Mouse (Mus musculus) midbrain, embryonic 10.5 days (tissue): Measurements from ENCODE around the gene Itgad. TPM values are rescaled to one million over a fixed set of nuclear protein-coding genes. Genes with fewer than 3 reads are reported as not detected.

ENCODE experiments used
- DNase-seq: peaks from one replicate; pipeline ENCODE4 v3.0.0-alpha.2; 2017; ENCODE audit warnings: low spot score
- H3K27ac ChIP-seq: fragments of 300-500 bp; sonication (generic); replicated peaks from 2 replicates; pipeline ENCODE4 v1.5.1; 2016; ENCODE audit warnings: mild to moderate bottlenecking
- H3K27me3 ChIP-seq: fragments of 300-500 bp; sonication (generic); 2 replicates; pipeline ENCODE4 v1.6.1; 2016; ENCODE audit warnings: low read depth, mild to moderate bottlenecking; ENCODE audit not compliant: poor library complexity, severe bottlenecking
- H3K36me3 ChIP-seq: fragments of 300-500 bp; sonication (generic); 2 replicates; pipeline ENCODE4 v1.6.1; 2016; ENCODE audit warnings: mild to moderate bottlenecking, moderate library complexity
- H3K4me1 ChIP-seq: fragments of 300-500 bp; sonication (generic); 2 replicates; pipeline ENCODE4 v1.6.1; 2016
- H3K4me3 ChIP-seq: fragments of 300-500 bp; sonication (generic); 2 replicates; pipeline ENCODE4 v1.5.1; 2016; ENCODE audit warnings: mild to moderate bottlenecking, moderate library complexity
- H3K9me3 ChIP-seq: fragments of 300-500 bp; sonication (generic); replicated peaks from 2 replicates; pipeline ENCODE4 v1.6.1; 2016; ENCODE audit warnings: mild to moderate bottlenecking
- WGBS: fragments of 180-500 bp; shearing (Covaris S2); methylation state at CpG from one replicate; pipeline ENCODE4 v1.1.7; 2016; 5-methylcytosine and 5-hydroxymethylcytosine counted together
- polyA plus RNA-seq: library from polyadenylated mRNA; unstranded; fragments of >200 nt; fragmentation: Nextera tagmentation; extraction: Ambion mirVana; gene quantifications from 2 replicates; pipeline ENCODE4 v1.2.1, GENCODE M21; 2016

Gene Itgad
- polyA plus RNA-seq, 1 experiment from 2014 or later = 0.16 TPM

DNA sequence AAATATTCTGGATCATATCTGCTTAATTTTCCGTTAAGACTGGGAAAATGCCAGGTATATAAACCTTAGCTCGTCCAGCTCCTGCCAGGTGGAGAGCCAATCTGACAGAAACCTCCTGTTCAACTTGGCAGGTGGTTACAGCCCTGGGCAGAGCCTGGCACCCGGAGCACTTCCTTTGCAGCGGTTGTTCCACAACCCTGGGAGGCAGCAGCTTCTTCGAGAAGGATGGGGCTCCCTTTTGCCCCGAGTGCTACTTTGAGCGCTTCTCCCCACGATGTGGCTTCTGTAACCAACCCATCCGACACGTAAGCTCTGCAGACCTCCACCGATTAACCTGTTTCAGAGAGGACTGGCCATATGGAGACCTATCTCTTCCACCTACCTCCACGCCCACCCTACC lies 97.8 kb downstream of the Itgad start:
- Histone ChIP-seq H3K4me3 (peak overlapping the region; percentile 51), H3K9me3 (no peaks in the 10 kb centered on the region), H3K36me3 (no peaks in the 10 kb centered on the region), H3K4me1 (peaks cover 31% of the 10 kb centered on the region), H3K27ac (peak overlapping the region; percentile 65), H3K27me3 (peaks cover 65% of the 10 kb centered on the region)
- 57% methylated on average over 12 of the region's 12 CpGs for WGBS
- DNase-seq = no peak

DNA sequence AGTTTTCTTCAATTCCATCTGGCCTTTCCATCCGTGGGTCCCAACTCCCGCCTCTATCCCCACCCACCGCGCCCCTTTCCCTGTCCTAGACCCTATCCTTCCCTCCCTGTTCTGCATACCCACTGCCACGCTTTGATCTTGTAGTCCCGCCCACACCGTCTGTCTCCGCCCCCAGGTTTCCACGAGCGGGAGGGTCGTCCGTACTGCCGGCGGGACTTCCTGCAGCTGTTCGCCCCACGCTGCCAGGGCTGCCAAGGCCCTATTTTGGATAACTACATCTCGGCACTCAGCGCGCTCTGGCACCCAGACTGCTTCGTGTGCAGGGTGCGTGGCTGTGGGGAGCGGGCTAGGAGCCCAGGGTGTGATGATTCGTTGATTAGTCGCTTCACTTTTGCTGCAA lies 98.4 kb downstream of the Itgad start:
- peak; percentile 56 for DNase-seq
- Histone ChIP-seq H3K27me3 (peaks cover 65% of the 10 kb centered on the region), H3K4me3 (peak overlapping the region; percentile 51), H3K27ac (peak overlapping the region; percentile 65), H3K4me1 (peaks cover 25% of the 10 kb centered on the region), H3K9me3 (no peaks in the 10 kb centered on the region), H3K36me3 (no peaks in the 10 kb centered on the region)
- 17% methylated on average over 24 of the region's 24 CpGs for WGBS

GRCm38 (mm10) chr7:128254978-128255377 lies 100.8 kb downstream of the Itgad start:
- Histone ChIP-seq H3K4me1 (peaks cover 16% of the 10 kb centered on the region), H3K36me3 (no peaks in the 10 kb centered on the region), H3K9me3 (no peaks in the 10 kb centered on the region), H3K4me3 (no peak overlapping the region), H3K27ac (no peak overlapping the region), H3K27me3 (peaks cover 49% of the 10 kb centered on the region)
- no peak for DNase-seq
- 58% methylated on average over 2 of the region's 2 CpGs for WGBS

GRCm38 (mm10) chr7:128255757-128256156 lies 101.6 kb downstream of the Itgad start:
- Histone ChIP-seq H3K27ac (no peak overlapping the region), H3K4me1 (peaks cover 16% of the 10 kb centered on the region), H3K27me3 (peaks cover 42% of the 10 kb centered on the region), H3K9me3 (no peaks in the 10 kb centered on the region), H3K36me3 (no peaks in the 10 kb centered on the region), H3K4me3 (no peak overlapping the region)
- WGBS = 87% methylated on average over 5 of the region's 5 CpGs
- no peak for DNase-seq

GRCm38 (mm10) chr7:128256783-128257334 lies 102.7 kb downstream of the Itgad start:
- H3K9me3 ChIP-seq = no peaks in the 10 kb centered on the region
- WGBS = 61% methylated on average over 5 of the region's 5 CpGs
- H3K27ac ChIP-seq = no peak overlapping the region
- H3K4me3 ChIP-seq = no peak overlapping the region
- no peak for DNase-seq
- no peaks in the 10 kb centered on the region for H3K36me3 ChIP-seq
- H3K27me3 ChIP-seq = peaks cover 31% of the 10 kb centered on the region
- peaks cover 14% of the 10 kb centered on the region for H3K4me1 ChIP-seq

- peaks cover 2% of the 10 kb centered on the region; the same call in 1 of the 2 replicates for H3K4me1 ChIP-seq
- H3K36me3 ChIP-seq = peaks cover 3% of the 10 kb centered on the region; the same call in 1 of the 2 replicates
- no peak within 1 kb of the TSS for H3K27ac ChIP-seq
- DNase-seq = no peak
- no peaks in the 10 kb centered on the region for H3K9me3 ChIP-seq
- H3K27me3 ChIP-seq = no peaks in the 10 kb centered on the region
- H3K4me3 ChIP-seq = no peak within 1 kb of the TSS
- 85% methylated on average over 6 of the region's 6 CpGs for WGBS
Measured at GRCm38 (mm10) chr7:128265411-128265810, 111.2 kb downstream of the Itgad start, which contains the start of gene Slc5a2. Gene Slc5a2, plus strand, starts transcription at chr7:128265657.

- Histone ChIP-seq H3K9me3 (no peaks in the 10 kb centered on the region), H3K36me3 (peaks cover 10% of the 10 kb centered on the region), H3K27ac (no peak overlapping the region), H3K4me3 (no peak overlapping the region), H3K4me1 (peaks cover 6% of the 10 kb centered on the region; the same call in 1 of the 2 replicates), H3K27me3 (no peaks in the 10 kb centered on the region)
- 83% methylated on average over 5 of the region's 5 CpGs for WGBS
- no peak for DNase-seq
Measured at GRCm38 (mm10) chr7:128266056-128266455, 111.9 kb downstream of the Itgad start.

- WGBS = 69% methylated on average over 13 of the region's 13 CpGs
- no peak for DNase-seq
- H3K4me1 ChIP-seq = peaks cover 6% of the 10 kb centered on the region; the same call in 1 of the 2 replicates
- H3K27me3 ChIP-seq = no peaks in the 10 kb centered on the region; the same call in 1 of the 2 replicates
- H3K36me3 ChIP-seq = peaks cover 23% of the 10 kb centered on the region
- no peak overlapping the region for H3K27ac ChIP-seq
- no peaks in the 10 kb centered on the region for H3K9me3 ChIP-seq
- H3K4me3 ChIP-seq = no peak overlapping the region
Measured at GRCm38 (mm10) chr7:128267391-128267790, 113.2 kb downstream of the Itgad start.

DNA sequence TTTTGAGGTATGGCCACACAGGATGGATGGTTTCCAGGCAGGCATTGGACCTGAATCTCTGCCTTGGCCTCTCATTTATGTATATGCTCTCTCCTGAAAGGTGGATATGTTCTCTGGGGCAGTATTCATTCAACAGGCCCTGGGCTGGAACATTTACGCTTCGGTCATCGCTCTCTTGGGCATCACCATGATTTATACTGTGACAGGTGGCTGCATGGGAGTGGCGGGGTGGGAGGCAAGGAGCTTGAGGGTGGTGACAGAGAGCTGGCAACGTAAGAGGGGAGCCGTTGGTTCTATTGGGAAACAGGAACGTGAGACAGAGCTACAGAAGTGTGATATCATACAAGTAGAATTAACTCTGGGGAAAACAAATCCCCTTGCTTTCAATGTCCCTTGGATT lies 113.6 kb downstream of the Itgad start:
- Histone ChIP-seq H3K27ac (no peak overlapping the region), H3K27me3 (no peaks in the 10 kb centered on the region; the same call in 1 of the 2 replicates), H3K4me3 (no peak overlapping the region), H3K36me3 (peaks cover 27% of the 10 kb centered on the region), H3K4me1 (peaks cover 6% of the 10 kb centered on the region; the same call in 1 of the 2 replicates), H3K9me3 (no peaks in the 10 kb centered on the region)
- no peak for DNase-seq
- WGBS = 96% methylated on average over 7 of the region's 7 CpGs

GRCm38 (mm10) chr7:128270431-128270850 lies 116.3 kb downstream of the Itgad start:
- H3K27ac ChIP-seq = peak overlapping the region; percentile 42; the same call in 1 of the 2 replicates
- 58% methylated on average over 13 of the region's 13 CpGs for WGBS
- peaks cover 6% of the 10 kb centered on the region; the same call in 1 of the 2 replicates for H3K4me1 ChIP-seq
- no peak overlapping the region for H3K4me3 ChIP-seq
- H3K36me3 ChIP-seq = peaks cover 53% of the 10 kb centered on the region
- H3K27me3 ChIP-seq = peaks cover 9% of the 10 kb centered on the region
- no peaks in the 10 kb centered on the region for H3K9me3 ChIP-seq
- no peak for DNase-seq

DNA sequence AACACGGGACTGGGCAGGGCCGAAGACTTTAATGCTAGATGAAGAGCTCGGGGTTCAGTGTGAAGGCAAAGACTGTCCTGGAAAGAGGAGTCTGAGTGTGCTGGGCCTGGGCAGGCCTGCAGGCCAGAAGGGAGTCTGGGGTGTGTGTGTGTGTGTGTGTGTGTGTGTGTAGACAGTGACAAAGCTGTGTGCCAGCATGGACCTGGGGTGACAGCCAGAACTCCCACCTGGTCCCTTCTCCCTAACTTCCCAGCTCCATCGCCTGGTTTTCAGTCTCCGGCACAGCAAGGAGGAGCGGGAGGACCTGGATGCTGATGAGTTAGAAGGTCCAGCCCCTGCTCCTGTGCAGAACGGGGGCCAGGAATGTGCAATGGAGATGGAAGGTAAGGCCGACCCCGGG lies 117.3 kb downstream of the Itgad start:
- H3K4me1 ChIP-seq = peaks cover 6% of the 10 kb centered on the region; the same call in 1 of the 2 replicates
- no peak for DNase-seq
- H3K9me3 ChIP-seq = no peaks in the 10 kb centered on the region
- 92% methylated on average over 9 of the region's 9 CpGs for WGBS
- H3K27me3 ChIP-seq = peaks cover 19% of the 10 kb centered on the region
- H3K27ac ChIP-seq = no peak overlapping the region
- H3K36me3 ChIP-seq = peaks cover 64% of the 10 kb centered on the region
- no peak overlapping the region for H3K4me3 ChIP-seq
